Mouse (Mus musculus): ENCODE data around the gene Vmn2r-ps159.
"Not testable (repeated sequence)": the region's sequence is repeated elsewhere in the genome, so short reads cannot be mapped to it uniquely, and the experiment has no call there.

The Vmn2r-ps159 gene

DNA sequence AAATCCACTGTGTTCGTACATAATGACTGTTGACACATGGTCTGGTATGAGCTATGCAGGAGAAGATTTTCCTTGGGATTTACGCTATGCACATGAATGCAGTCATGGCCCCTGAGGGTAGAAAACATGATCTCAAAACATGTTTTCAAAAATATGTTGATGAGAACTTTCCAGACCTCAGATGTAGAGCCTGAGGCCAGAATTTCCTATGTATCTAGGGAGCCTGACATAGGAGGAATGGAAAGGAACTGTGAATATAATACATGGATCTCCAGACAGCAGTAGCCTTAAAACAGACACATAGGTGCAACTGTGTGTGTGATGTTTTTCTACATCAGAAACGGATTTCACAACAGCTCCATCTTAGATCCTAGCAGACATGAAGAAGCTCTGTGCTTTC lies at the start of gene Vmn2r-ps159:
TSS of gene Vmn2r-ps159 (plus strand) at position 301 of the 400 bp plus-strand sequence.
- DNase-seq (ENCODE audit: low spot score), result not testable (repeated sequence)

DNA sequence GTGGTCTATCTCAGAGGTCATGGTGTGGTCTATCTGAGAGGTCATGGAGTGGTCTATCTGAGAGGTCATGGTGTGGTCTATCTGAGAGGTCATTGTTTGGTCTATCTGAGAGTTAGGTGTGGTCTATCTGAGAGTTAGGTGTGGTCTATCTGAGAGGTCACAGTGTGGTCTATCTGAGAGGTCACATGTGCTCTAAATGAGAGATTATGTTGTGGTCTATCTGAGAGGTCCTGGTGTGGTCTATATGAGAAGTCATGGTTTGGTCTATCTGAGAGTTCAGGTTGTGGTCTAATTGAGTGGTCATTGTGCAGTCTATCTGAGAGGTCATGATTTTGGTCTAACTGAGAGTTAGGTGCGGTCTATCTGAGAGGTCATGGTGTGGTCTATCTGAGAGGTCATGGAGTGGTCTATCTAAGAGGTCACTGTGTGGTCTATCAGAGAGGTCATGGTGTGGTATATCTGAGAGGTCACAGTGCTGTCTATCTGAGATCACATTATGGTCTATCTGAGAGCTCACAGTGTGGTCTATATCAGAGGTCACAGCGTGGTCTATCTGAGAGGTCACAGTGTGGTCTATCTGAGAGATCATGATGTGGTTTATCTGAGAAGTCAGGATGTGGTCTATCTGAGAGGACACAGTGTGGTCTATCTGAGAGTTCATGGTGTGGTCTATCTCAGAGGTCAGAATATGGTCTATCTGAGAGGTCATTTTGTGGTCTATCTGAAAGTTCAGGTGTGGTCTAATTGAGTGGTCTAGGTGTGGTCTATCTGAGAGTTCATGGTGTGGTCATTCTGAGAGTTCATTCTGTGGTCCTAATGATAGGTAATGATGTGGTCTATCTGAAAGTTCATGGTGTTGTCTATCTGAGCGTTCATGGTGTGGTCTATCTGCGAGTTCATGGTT lies 10.9 kb downstream of the Vmn2r-ps159 start:
- not testable (repeated sequence) for DNase-seq (ENCODE audit: low spot score)

- DNase-seq (ENCODE audit: low spot score), result no peak
Observed at GRCm38 (mm10) chr4:156342569-156343325, 11.8 kb downstream of the Vmn2r-ps159 start.

GRCm38 (mm10) chr4:156343332-156343731 lies 12.4 kb downstream of the Vmn2r-ps159 start:
- no peak for DNase-seq (ENCODE audit: low spot score)

- not testable (repeated sequence) for DNase-seq (ENCODE audit: low spot score)
Observed at GRCm38 (mm10) chr4:156356756-156357437, 26.0 kb downstream of the Vmn2r-ps159 start.
